Comparison of ENCODE assay signal across 9 mouse cellular contexts in the genomic region with DNA sequence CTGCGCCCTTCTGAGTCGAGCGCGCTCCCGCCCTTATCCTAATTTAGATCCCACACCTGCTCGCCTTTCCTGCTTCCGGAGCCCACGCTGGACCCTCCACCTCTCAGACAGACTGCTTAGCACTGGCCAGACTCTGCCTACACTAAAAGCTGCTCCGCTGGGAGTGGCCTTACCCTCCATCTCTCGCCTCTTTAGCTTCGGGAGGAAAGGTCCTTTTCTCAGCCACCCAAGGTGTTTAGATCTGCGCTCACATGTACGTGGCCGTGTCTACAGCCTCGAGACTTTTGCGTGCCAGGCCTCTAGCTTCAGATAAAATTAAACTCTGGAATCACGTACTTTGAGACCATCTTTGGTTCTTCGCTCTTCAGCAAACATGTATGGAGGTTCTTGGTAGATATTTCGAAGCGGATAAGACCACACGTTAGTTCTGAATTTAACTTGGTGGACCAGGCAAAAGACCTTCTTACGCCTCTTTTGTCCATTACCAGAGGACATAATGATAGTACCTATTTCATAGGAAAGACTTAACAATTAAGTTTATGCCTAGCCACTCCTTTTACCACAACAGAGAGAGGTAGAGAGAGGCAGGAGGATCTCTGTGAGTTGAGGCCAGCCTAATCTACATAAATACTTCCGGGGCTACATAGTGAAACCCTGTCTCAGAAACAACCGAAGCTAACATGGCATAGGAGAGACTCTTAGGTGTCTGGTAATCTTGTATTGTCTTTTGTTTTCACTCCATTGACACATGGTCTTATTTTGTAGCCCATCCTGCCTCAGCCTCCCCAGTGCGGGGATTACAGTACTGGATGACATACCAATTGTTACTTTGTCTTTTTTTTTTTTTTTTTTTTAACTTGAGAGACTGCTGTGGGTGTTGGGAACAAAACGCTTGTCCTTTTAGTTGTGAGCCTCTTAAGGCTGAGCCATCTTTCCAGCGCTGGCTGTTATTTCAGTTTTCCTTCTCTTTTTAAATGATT. TPM values are rescaled to one million over a fixed set of nuclear protein-coding genes. Genes with fewer than 3 reads are reported as not detected.
DNase-seq lines count a peak whose midpoint lies in the region; ATAC-seq and TF ChIP-seq lines count a peak whose summit lies in the region.
"Had no signal": no experiment of that assay in that cellular context is flagged by ENCODE, and none has a peak within 500 bp of the region (broad histone marks: within the 10 kb centered on the region; RNA-seq: fewer than 3 reads in every experiment).

No protein-coding gene starts in this region.

- peaks cover 24% of the 10 kb centered on the region for H3K79me3 ChIP-seq in C2C12 (ENCODE audit: low read depth)

- ATAC-seq in erythroblast, adult 5-6 weeks (replicated peaks; ENCODE audit: low FRiP score, poor library complexity, severe bottlenecking) = peak; percentile 31; the same call in 1 of the 2 replicates
- ATAC-seq in limb, embryonic 13.5 days (ENCODE audit: low FRiP score, low read depth) = peak; percentile 17
- peak; percentile 12; the same call in 1 of the 2 replicates for ATAC-seq in stomach, embryonic 14.5 days (ENCODE audit: insufficient number of reproducible peaks, insufficient read depth, low FRiP score, low read depth)

- TF ChIP-seq CTCF in gastrocnemius, adult 2 months (IDR thresholded peaks at IDR 0.05) = no peak
- no peak for TF ChIP-seq CTCF in C2C12 (IDR thresholded peaks at IDR 0.05; ENCODE audit: control insufficient read depth, insufficient read depth, insufficient read length)

- peaks cover 28% of the 10 kb centered on the region for H3K4me1 ChIP-seq in limb, embryonic 13.5 days
- H3K4me1 ChIP-seq in stomach, embryonic 14.5 days (ENCODE audit: control insufficient read depth, insufficient read depth, low read length) = peaks cover 8% of the 10 kb centered on the region

- H3ac ChIP-seq in C2C12 (ENCODE audit: control insufficient read depth, insufficient read length, low read depth) = peak overlapping the region; percentile 67

- no peak for DNase-seq in gastrocnemius, adult 2 months
- DNase-seq in gastrocnemius, postnatal 36 days = no peak
- no peak for DNase-seq in ovary, postnatal 36 days (ENCODE audit: low spot score)
- no peak for DNase-seq in frontal cortex, adult 2 months (ENCODE audit: extremely low spot score in 1 of 2, low spot score in 1 of 2)

- WGBS in limb, embryonic 13.5 days = 22% methylated on average over 27 of the region's 27 CpGs
- WGBS in stomach, embryonic 14.5 days = 22% methylated on average over 27 of the region's 27 CpGs

- H3K9ac ChIP-seq in limb, embryonic 13.5 days = peak overlapping the region; percentile 79
- peak overlapping the region; percentile 36 for H3K9ac ChIP-seq in stomach, embryonic 14.5 days (replicated peaks; ENCODE audit: low read depth, low read length)

- peak overlapping the region; percentile 94 for H3K4me2 ChIP-seq in limb, embryonic 13.5 days (replicated peaks)
- peak overlapping the region; percentile 80 for H3K4me2 ChIP-seq in stomach, embryonic 14.5 days (replicated peaks; ENCODE audit: low read depth, low read length)

- H3K36me3 ChIP-seq in C2C12 (ENCODE audit: control insufficient read depth, insufficient read depth) = peaks cover 16% of the 10 kb centered on the region
- H3K36me3 ChIP-seq in limb, embryonic 13.5 days = peaks cover 19% of the 10 kb centered on the region
- peaks cover 6% of the 10 kb centered on the region for H3K36me3 ChIP-seq in stomach, embryonic 14.5 days (ENCODE audit: control insufficient read depth, insufficient read depth, low read length)

- H3K27ac ChIP-seq in gastrocnemius, adult 2 months = peak overlapping the region; percentile 98
- peak overlapping the region; percentile 99 for H3K27ac ChIP-seq in limb, embryonic 13.5 days
- H3K27ac ChIP-seq in stomach, embryonic 14.5 days (ENCODE audit: low read length) = peak overlapping the region; percentile 100

- H3K27me3 ChIP-seq in C2C12 (ENCODE audit: control insufficient read depth, insufficient read depth, insufficient read length) = no peaks in the 10 kb centered on the region
- no peaks in the 10 kb centered on the region for H3K27me3 ChIP-seq in limb, embryonic 13.5 days
- H3K27me3 ChIP-seq in stomach, embryonic 14.5 days (ENCODE audit: control insufficient read depth, insufficient read depth, low read length) = no peaks in the 10 kb centered on the region

- peaks cover 27% of the 10 kb centered on the region for H3K79me2 ChIP-seq in C2C12 (ENCODE audit: control insufficient read depth, insufficient read depth)

- intact Hi-C loops in gastrocnemius, adult 2 months (cut with DNase I) = loop anchor here (10.0 kb wide), 1 partner anchor 257 kb away; a partner anchor contains a TSS
- intact Hi-C loops in gastrocnemius, postnatal 36 days (cut with DNase I) = no loop called here

- H3K4me3 ChIP-seq in gastrocnemius, adult 2 months = peak overlapping the region; percentile 91
- peak overlapping the region; percentile 40 for H3K4me3 ChIP-seq in C2C12 (ENCODE audit: insufficient read depth, poor library complexity, severe bottlenecking)
- H3K4me3 ChIP-seq in limb, embryonic 13.5 days = peak overlapping the region; percentile 89
- peak overlapping the region; percentile 68 for H3K4me3 ChIP-seq in stomach, embryonic 14.5 days (ENCODE audit: low read depth, low read length)

- no peaks in the 10 kb centered on the region for H3K9me3 ChIP-seq in limb, embryonic 13.5 days
- no peaks in the 10 kb centered on the region for H3K9me3 ChIP-seq in stomach, embryonic 14.5 days (ENCODE audit: control insufficient read depth, low read depth, low read length)

TF ChIP-seq in C2C12, 6 proteins besides CTCF, POLR2A, EP300 and RAD21:
- TF ChIP-seq MYOG (IDR thresholded peaks at IDR 0.05; ENCODE audit: control insufficient read depth, extremely low read depth, insufficient read length) (no peak), MAX (IDR thresholded peaks at IDR 0.05) (no peak), USF1 (IDR thresholded peaks at IDR 0.05; ENCODE audit: low read depth) (no peak), MYOD1 (IDR thresholded peaks at IDR 0.05; ENCODE audit: control insufficient read depth, insufficient read length, low read depth) (no peak), FOSL1 (IDR thresholded peaks at IDR 0.05; ENCODE audit: insufficient read depth, low read length, poor library complexity, severe bottlenecking) (no peak), CEBPB (IDR thresholded peaks at IDR 0.05; ENCODE audit: low read depth) (no peak)

RNA-seq across cellular contexts. Expression of a gene that starts 1.4 kb away (rescaled TPM):
- 10 to 100 TPM; 12.0 to 12.6 TPM for total RNA-seq in gastrocnemius, adult 2 months (2021)
- 10 to 100 TPM; 11.4 to 11.9 TPM for total RNA-seq in gastrocnemius, postnatal 36 days (2021)
- 33.9 TPM for polyA plus RNA-seq in C2C12 (2012; fragmentation: generic; extraction: Trizol)
- 6.3 and 10.4 TPM in 2 replicates for total RNA-seq in erythroblast, adult 5-6 weeks (2015; ENCODE audit: low replicate concordance)
- total RNA-seq in erythroblast, adult 5-6 weeks (2017; ENCODE audit: low replicate concordance) = 5.7 and 9.3 TPM in 2 replicates
- 20.7 and 21.4 TPM in 2 replicates for polyA plus RNA-seq in limb, embryonic 13.5 days (2015; fragmentation: Nextera tagmentation; extraction: Ambion mirVana)
- 18.7 and 19.0 TPM in 2 replicates for polyA plus RNA-seq in stomach, embryonic 14.5 days (2014; fragmentation: Nextera tagmentation; extraction: Ambion mirVana)
- 142 and 147 TPM in 2 replicates for polyA plus RNA-seq in frontal cortex, adult 2 months (2012; rRNA removed)

RNA-seq across cellular contexts. Expression of a gene that starts 13.1 kb away (rescaled TPM):
- 10 to 100 TPM; 13.9 to 15.7 TPM for total RNA-seq in gastrocnemius, adult 2 months (2021)
- total RNA-seq in gastrocnemius, postnatal 36 days (2021) = 10 to 100 TPM; 12.7 to 13.5 TPM
- 25.2 TPM for polyA plus RNA-seq in C2C12 (2012; fragmentation: generic; extraction: Trizol)
- total RNA-seq in erythroblast, adult 5-6 weeks (2015; ENCODE audit: low replicate concordance) = 15.9 and 17.1 TPM in 2 replicates
- total RNA-seq in erythroblast, adult 5-6 weeks (2017; ENCODE audit: low replicate concordance) = 17.0 and 28.0 TPM in 2 replicates
- 52.8 and 57.3 TPM in 2 replicates for polyA plus RNA-seq in limb, embryonic 13.5 days (2015; fragmentation: Nextera tagmentation; extraction: Ambion mirVana)
- polyA plus RNA-seq in stomach, embryonic 14.5 days (2014; fragmentation: Nextera tagmentation; extraction: Ambion mirVana) = 53.0 and 55.0 TPM in 2 replicates
- 82.5 and 85.4 TPM in 2 replicates for polyA plus RNA-seq in frontal cortex, adult 2 months (2012; rRNA removed)

RNA-seq across cellular contexts. Expression of a gene that starts 21.7 kb away (rescaled TPM):
- total RNA-seq in gastrocnemius, adult 2 months (2021) = 10 to 100 TPM; 37.8 to 40.4 TPM
- total RNA-seq in gastrocnemius, postnatal 36 days (2021) = 10 to 100 TPM; 29.1 to 37.7 TPM
- polyA plus RNA-seq in C2C12 (2012; fragmentation: generic; extraction: Trizol) = 70.2 TPM
- 19.0 and 22.8 TPM in 2 replicates for total RNA-seq in erythroblast, adult 5-6 weeks (2015; ENCODE audit: low replicate concordance)
- total RNA-seq in erythroblast, adult 5-6 weeks (2017; ENCODE audit: low replicate concordance) = 119 and 258 TPM in 2 replicates
- 83.9 and 85.9 TPM in 2 replicates for polyA plus RNA-seq in limb, embryonic 13.5 days (2015; fragmentation: Nextera tagmentation; extraction: Ambion mirVana)
- 77.3 and 87.2 TPM in 2 replicates for polyA plus RNA-seq in stomach, embryonic 14.5 days (2014; fragmentation: Nextera tagmentation; extraction: Ambion mirVana)
- polyA plus RNA-seq in frontal cortex, adult 2 months (2012; rRNA removed) = 96.7 and 99.3 TPM in 2 replicates

RNA-seq across cellular contexts. Expression of a gene that starts 29.3 kb away (rescaled TPM):
- 10 to 100 TPM; 78.2 to 80.4 TPM for total RNA-seq in gastrocnemius, adult 2 months (2021)
- total RNA-seq in gastrocnemius, postnatal 36 days (2021) = 10 to 100 TPM; 76.7 to 88.7 TPM
- not detected for polyA plus RNA-seq in C2C12 (2012; fragmentation: generic; extraction: Trizol)
- not detected in 2 replicates for total RNA-seq in erythroblast, adult 5-6 weeks (2015; ENCODE audit: low replicate concordance)
- total RNA-seq in erythroblast, adult 5-6 weeks (2017; ENCODE audit: low replicate concordance) = not detected in 2 replicates
- polyA plus RNA-seq in limb, embryonic 13.5 days (2015; fragmentation: Nextera tagmentation; extraction: Ambion mirVana) = 0.22 TPM in 2 replicates
- polyA plus RNA-seq in stomach, embryonic 14.5 days (2014; fragmentation: Nextera tagmentation; extraction: Ambion mirVana) = not detected in 2 replicates
- polyA plus RNA-seq in frontal cortex, adult 2 months (2012; rRNA removed) = 2.3 and 2.7 TPM in 2 replicates
- total RNA-seq: neutrophil, adult 5-6 weeks had no signal

RNA-seq across cellular contexts. Expression of a gene that starts 49.2 kb away (rescaled TPM):
- not detected for total RNA-seq in gastrocnemius, adult 2 months (2021)
- not detected for total RNA-seq in gastrocnemius, postnatal 36 days (2021)
- 12.0 TPM for polyA plus RNA-seq in C2C12 (2012; fragmentation: generic; extraction: Trizol)
- total RNA-seq in erythroblast, adult 5-6 weeks (2015; ENCODE audit: low replicate concordance) = 3.8 and 5.0 TPM in 2 replicates
- 4.1 and 7.2 TPM in 2 replicates for total RNA-seq in erythroblast, adult 5-6 weeks (2017; ENCODE audit: low replicate concordance)
- 15.8 and 16.1 TPM in 2 replicates for polyA plus RNA-seq in limb, embryonic 13.5 days (2015; fragmentation: Nextera tagmentation; extraction: Ambion mirVana)
- polyA plus RNA-seq in stomach, embryonic 14.5 days (2014; fragmentation: Nextera tagmentation; extraction: Ambion mirVana) = 11.4 and 11.8 TPM in 2 replicates
- polyA plus RNA-seq in frontal cortex, adult 2 months (2012; rRNA removed) = 1.2 and 1.9 TPM in 2 replicates
- total RNA-seq: neutrophil, adult 5-6 weeks had no signal

Comparison
In these comparisons a context has a peak if more than half of its experiments do, and no peak if none do; other contexts are left out.
1. H3K4me3 ChIP-seq: peak in every context shown above with its lines; median percentile 91 in gastrocnemius, adult 2 months; 89 in limb, embryonic 13.5 days; 68 in stomach, embryonic 14.5 days; 40 in C2C12.